Mouse (Mus musculus) mesoderm, embryonic 11.5 days (tissue): ENCODE measurements at regions not wholly inside any gene's neighbourhood (a gene's known extent, or its start where the extent isn't known, plus 50 kb on each side); places are given as distances from the start of the nearest gene placed in this dataset.

ENCODE experiments used
- DNase-seq: peaks from one replicate; pipeline ENCODE4 v3.0.0-alpha.2; 2012; ENCODE audit warnings: low read depth, low spot score

GRCm38 (mm10) chr11:55974224-55974875 lies 66.5 kb downstream of the Nmur2 start:
- DNase-seq, result peak; percentile 49

- DNase-seq, result no peak
These were observed 74.2 kb downstream of the Nmur2 start for GRCm38 (mm10) chr11:55966580-55966979.

- DNase-seq, result no peak
These were observed 82.4 kb downstream of the Nmur2 start for GRCm38 (mm10) chr11:55958372-55958771.

- DNase-seq, result no peak
These were observed 83.5 kb downstream of the Nmur2 start for GRCm38 (mm10) chr11:55957355-55957754.

GRCm38 (mm10) chr11:55953696-55954095 lies 87.1 kb downstream of the Nmur2 start:
- DNase-seq, result peak; percentile 48

GRCm38 (mm10) chr11:55949596-55949995 lies 91.2 kb downstream of the Nmur2 start:
- no peak for DNase-seq

GRCm38 (mm10) chr11:55946629-55947240 lies 94.1 kb downstream of the Nmur2 start:
- peak; percentile 64 for DNase-seq

- DNase-seq, result no peak
These were observed 94.8 kb downstream of the Nmur2 start for GRCm38 (mm10) chr11:55946028-55946427.

GRCm38 (mm10) chr11:55939983-55940382 lies 100.8 kb downstream of the Nmur2 start:
- DNase-seq, result no peak

GRCm38 (mm10) chr11:55926366-55926765 lies 114.4 kb downstream of the Nmur2 start:
- DNase-seq, result no peak

GRCm38 (mm10) chr11:55919066-55919465 lies 121.7 kb downstream of the Nmur2 start:
- DNase-seq, result no peak

- no peak for DNase-seq
These were observed 122.4 kb downstream of the Nmur2 start for GRCm38 (mm10) chr11:55918411-55918810.

- peak; percentile 81 for DNase-seq
These were observed 143.3 kb downstream of the Nmur2 start for GRCm38 (mm10) chr11:55897506-55897905.

- no peak for DNase-seq
These were observed 150.6 kb downstream of the Nmur2 start for GRCm38 (mm10) chr11:55890161-55890560.

GRCm38 (mm10) chr11:55878631-55879030 lies 162.2 kb downstream of the Nmur2 start:
- no peak for DNase-seq

GRCm38 (mm10) chr11:55867141-55867540 lies 173.7 kb downstream of the Nmur2 start:
- no peak for DNase-seq

- DNase-seq, result no peak
These were observed 181.6 kb downstream of the Nmur2 start for GRCm38 (mm10) chr11:55859230-55859629.

- no peak for DNase-seq
These were observed 212.5 kb upstream of the Glra1 start for GRCm38 (mm10) chr11:55820479-55820878.

- no peak for DNase-seq
These were observed 208.6 kb upstream of the Glra1 start for GRCm38 (mm10) chr11:55816566-55816965.

GRCm38 (mm10) chr11:55810685-55811084 lies 202.7 kb upstream of the Glra1 start:
- peak; percentile 52 for DNase-seq

- DNase-seq, result peak; percentile 84
These were observed 183.3 kb upstream of the Glra1 start for GRCm38 (mm10) chr11:55791195-55791865.

- DNase-seq, result peak; percentile 36
These were observed 181.6 kb upstream of the Glra1 start for GRCm38 (mm10) chr11:55789638-55790037.

GRCm38 (mm10) chr11:55781044-55781443 lies 173.0 kb upstream of the Glra1 start:
- no peak for DNase-seq
